Mouse (Mus musculus) neural tube, embryonic 11.5 days (tissue): ENCODE measurements around the gene Slc32a1. TPM values are rescaled to one million over a fixed set of nuclear protein-coding genes. Genes with fewer than 3 reads are reported as not detected.

ENCODE experiments used
- ATAC-seq: fragments of 200-750 bp; cut with Nextera tagmentation; 2 replicates; pipeline ENCODE4 v1.8.0; 2017; ENCODE audit warnings: moderate number of reproducible peaks, mild to moderate bottlenecking, moderate TSS enrichment, moderate library complexity; ENCODE audit not compliant: insufficient read depth, low FRiP score, low TSS enrichment
- DNase-seq: peaks from one replicate; pipeline ENCODE4 v3.0.0-alpha.2; 2015; ENCODE audit warnings: low spot score
- H3K27ac ChIP-seq: fragments of 300-500 bp; sonication (generic); 2 replicates; pipeline ENCODE4 v1.5.1; 2014; ENCODE audit warnings: low read depth, mild to moderate bottlenecking, low read length
- H3K27me3 ChIP-seq: fragments of 300-500 bp; sonication (generic); 2 replicates; pipeline ENCODE4 v1.6.1; 2014; ENCODE audit warnings: mild to moderate bottlenecking, low read length, mixed read lengths; ENCODE audit not compliant: control insufficient read depth, insufficient read depth
- H3K36me3 ChIP-seq: fragments of 300-500 bp; sonication (generic); 2 replicates; pipeline ENCODE4 v1.6.1; 2014; ENCODE audit warnings: mild to moderate bottlenecking, low read length, moderate library complexity, mixed read lengths; ENCODE audit not compliant: control insufficient read depth, insufficient read depth
- H3K4me1 ChIP-seq: fragments of 300-500 bp; sonication (generic); 2 replicates; pipeline ENCODE4 v1.6.1; 2014; ENCODE audit warnings: low read length, mixed read lengths; ENCODE audit not compliant: control insufficient read depth, insufficient read depth
- H3K4me2 ChIP-seq: fragments of 300-500 bp; sonication (generic); 2 replicates; pipeline ENCODE4 v1.6.1; 2014; ENCODE audit warnings: low read depth, mild to moderate bottlenecking, moderate library complexity
- H3K4me3 ChIP-seq: fragments of 300-500 bp; sonication (generic); 2 replicates; pipeline ENCODE4 v1.5.1; 2014; ENCODE audit warnings: low read depth, low read length
- H3K9ac ChIP-seq: fragments of 300-500 bp; sonication (generic); 2 replicates; pipeline ENCODE4 v1.6.1; 2014; ENCODE audit warnings: mild to moderate bottlenecking, low read length
- H3K9me3 ChIP-seq: fragments of 300-500 bp; sonication (generic); 2 replicates; pipeline ENCODE4 v1.6.1; 2016; ENCODE audit warnings: low read length; ENCODE audit not compliant: control insufficient read depth
- WGBS: fragments of 180-500 bp; shearing (Covaris S2); extraction: QIAGEN DNeasy Blood & Tissue Kit; methylation state at CpG from one replicate; pipeline ENCODE4 v1.1.7; 2014; 5-methylcytosine and 5-hydroxymethylcytosine counted together
- polyA plus RNA-seq: library from polyadenylated mRNA; unstranded; fragments of >200 nt; fragmentation: Nextera tagmentation; extraction: Ambion mirVana; gene quantifications from 2 replicates; pipeline ENCODE4 v1.2.1, GENCODE M21; 2014

Slc32a1 gene
- polyA plus RNA-seq, 1 experiment from 2014 or later: 2.4 TPM

GRCm38 (mm10) chr2:158606511-158606964 lies 4.0 kb upstream of the Slc32a1 start:
- H3K36me3 ChIP-seq: no peaks in the 10 kb centered on the region
- H3K9ac ChIP-seq: peak overlapping the region; percentile 18; the same call in 1 of the 2 replicates
- whole genome bisulfite sequencing: 9% methylated on average over 4 of the region's 4 CpGs
- no peaks in the 10 kb centered on the region for H3K9me3 ChIP-seq
- no peak overlapping the region for H3K4me2 ChIP-seq
- H3K27me3 ChIP-seq: peaks cover 56% of the 10 kb centered on the region
- DNase-seq (peak; percentile 61), ATAC-seq (no peak)
- H3K4me1 ChIP-seq: peaks cover 2% of the 10 kb centered on the region; the same call in 1 of the 2 replicates
- peak overlapping the region; percentile 47; the same call in 1 of the 2 replicates for H3K27ac ChIP-seq
- no peak overlapping the region; the same call in 1 of the 2 replicates for H3K4me3 ChIP-seq

GRCm38 (mm10) chr2:158609681-158610080 lies 886 bp upstream of the Slc32a1 start:
- under 1% methylated on average over 27 of the region's 27 CpGs for WGBS
- no peaks in the 10 kb centered on the region for H3K4me1 ChIP-seq
- ATAC-seq: no peak
- H3K27me3 ChIP-seq: peaks cover 80% of the 10 kb centered on the region
- peak overlapping the region; percentile 30; the same call in 1 of the 2 replicates for H3K27ac ChIP-seq
- no peaks in the 10 kb centered on the region for H3K36me3 ChIP-seq
- H3K4me3 ChIP-seq: peak overlapping the region; percentile 31
- H3K4me2 ChIP-seq: peak overlapping the region; percentile 17
- no peak for DNase-seq
- H3K9me3 ChIP-seq: no peaks in the 10 kb centered on the region
- peak overlapping the region; percentile 54 for H3K9ac ChIP-seq

GRCm38 (mm10) chr2:158611326-158611719 lies 756 bp downstream of the Slc32a1 start:
- Histone ChIP-seq H3K9me3 (no peaks in the 10 kb centered on the region), H3K4me3 (peak overlapping the region; percentile 31), H3K27ac (peak overlapping the region; percentile 58; the same call in 1 of the 2 replicates), H3K4me1 (no peaks in the 10 kb centered on the region), H3K36me3 (no peaks in the 10 kb centered on the region), H3K27me3 (peaks cover 96% of the 10 kb centered on the region), H3K4me2 (no peak overlapping the region), H3K9ac (peak overlapping the region; percentile 35)
- under 1% methylated on average over 30 of the region's 30 CpGs for WGBS
- no peak for ATAC-seq
- no peak for DNase-seq

- H3K9me3 ChIP-seq: no peaks in the 10 kb centered on the region
- no peak overlapping the region for H3K27ac ChIP-seq
- peak overlapping the region; percentile 31 for H3K4me3 ChIP-seq
- H3K4me2 ChIP-seq: peak overlapping the region; percentile 17
- H3K27me3 ChIP-seq: peaks cover 98% of the 10 kb centered on the region
- H3K9ac ChIP-seq: peak overlapping the region; percentile 35
- WGBS: 1% methylated on average over 30 of the region's 30 CpGs
- DNase-seq (peak; percentile 59), ATAC-seq (no peak)
- no peaks in the 10 kb centered on the region for H3K36me3 ChIP-seq
- H3K4me1 ChIP-seq: no peaks in the 10 kb centered on the region
Measured at GRCm38 (mm10) chr2:158611726-158612670, 1.4 kb downstream of the Slc32a1 start.

- ATAC-seq (no peak), DNase-seq (peak; percentile 51)
- H3K4me2 ChIP-seq: peak overlapping the region; percentile 20; the same call in 1 of the 2 replicates
- H3K4me1 ChIP-seq: no peaks in the 10 kb centered on the region
- 6% methylated on average over 10 of the region's 10 CpGs for WGBS
- peak overlapping the region; percentile 31 for H3K4me3 ChIP-seq
- no peaks in the 10 kb centered on the region for H3K9me3 ChIP-seq
- H3K36me3 ChIP-seq: no peaks in the 10 kb centered on the region
- H3K9ac ChIP-seq: peak overlapping the region; percentile 35
- peaks cover 98% of the 10 kb centered on the region for H3K27me3 ChIP-seq
- H3K27ac ChIP-seq: no peak overlapping the region
Measured at GRCm38 (mm10) chr2:158612671-158613250, 2.2 kb downstream of the Slc32a1 start.

- Histone ChIP-seq H3K4me1 (no peaks in the 10 kb centered on the region), H3K36me3 (no peaks in the 10 kb centered on the region), H3K27me3 (peaks cover 96% of the 10 kb centered on the region), H3K4me2 (peak overlapping the region; percentile 5), H3K9me3 (no peaks in the 10 kb centered on the region), H3K4me3 (peak overlapping the region; percentile 31), H3K27ac (no peak overlapping the region), H3K9ac (no peak overlapping the region)
- DNase-seq: peak; percentile 79
- WGBS: 4% methylated on average over 53 of the region's 53 CpGs
- ATAC-seq: no peak
Measured at GRCm38 (mm10) chr2:158613541-158614417, 3.2 kb downstream of the Slc32a1 start.

- Histone ChIP-seq H3K9ac (no peak overlapping the region), H3K36me3 (no peaks in the 10 kb centered on the region), H3K27me3 (peaks cover 91% of the 10 kb centered on the region), H3K9me3 (no peaks in the 10 kb centered on the region), H3K4me1 (no peaks in the 10 kb centered on the region), H3K4me2 (peak overlapping the region; percentile 5), H3K4me3 (peak overlapping the region; percentile 15; the same call in 1 of the 2 replicates), H3K27ac (no peak overlapping the region; the same call in 1 of the 2 replicates)
- DNase-seq (peak; percentile 35), ATAC-seq (no peak)
- WGBS: 1% methylated on average over 47 of the region's 47 CpGs
Measured at GRCm38 (mm10) chr2:158614418-158614955, 3.9 kb downstream of the Slc32a1 start.
